Mouse (Mus musculus): ENCODE measurements at regions not wholly inside any gene's neighbourhood (a gene's known extent, or its start where the extent isn't known, plus 50 kb on each side); places are given as distances from the start of the nearest gene placed in this dataset.

DNA sequence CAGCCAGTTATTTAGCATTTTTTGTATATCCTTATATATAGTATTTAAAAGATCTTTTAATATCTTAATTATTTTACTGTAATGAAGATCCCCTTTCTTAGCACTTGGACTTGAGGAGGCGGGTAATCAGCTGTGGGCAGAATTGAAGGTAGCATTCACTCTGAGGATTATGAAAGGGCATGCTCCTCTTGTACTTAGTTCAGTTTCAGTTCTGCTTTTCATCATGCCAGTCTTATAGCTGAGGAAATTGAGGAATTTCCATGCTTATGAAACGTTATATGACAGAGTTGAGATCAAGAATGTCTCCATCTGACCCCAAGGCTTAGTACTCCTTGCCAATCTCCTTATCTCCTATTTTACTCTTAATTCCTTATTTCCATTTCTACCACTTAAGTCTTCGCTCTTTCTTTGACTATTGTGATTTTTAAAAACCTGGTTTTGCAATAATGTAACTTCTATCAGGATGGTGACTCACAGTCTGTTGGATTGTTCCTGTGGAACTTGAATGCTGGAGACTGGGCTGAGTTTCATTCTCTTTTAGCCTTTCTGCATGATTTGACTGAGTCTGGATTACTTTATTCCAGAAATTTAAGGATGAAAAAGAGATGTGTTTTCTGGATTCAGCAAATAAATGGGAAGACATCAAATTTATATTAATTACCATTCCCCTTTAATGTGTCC, 133.6 kb downstream of the Papss1 start:
- DNase-seq (ENCODE audit: low spot score in 2 of 2) = no peak

DNA sequence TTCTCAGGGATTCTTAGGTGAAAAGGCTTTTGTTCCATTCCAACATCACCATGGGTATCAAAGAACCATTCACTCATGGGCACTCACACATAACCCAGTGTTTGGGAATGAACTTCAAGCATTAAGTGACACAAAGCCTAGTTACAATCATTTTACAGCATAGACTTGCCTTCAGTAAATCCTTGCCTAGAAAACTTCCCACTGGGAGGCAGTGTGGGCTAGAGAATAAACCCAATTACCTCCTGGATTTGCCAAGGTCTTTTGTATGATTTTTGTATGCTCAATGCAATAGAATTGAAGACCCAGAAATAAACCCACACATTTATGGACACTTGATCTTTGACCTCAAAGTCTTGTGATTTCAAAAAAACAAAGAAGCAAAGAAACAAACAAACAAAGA, 138.6 kb downstream of the Papss1 start:
- no peak for DNase-seq (ENCODE audit: low spot score in 2 of 2)

DNA sequence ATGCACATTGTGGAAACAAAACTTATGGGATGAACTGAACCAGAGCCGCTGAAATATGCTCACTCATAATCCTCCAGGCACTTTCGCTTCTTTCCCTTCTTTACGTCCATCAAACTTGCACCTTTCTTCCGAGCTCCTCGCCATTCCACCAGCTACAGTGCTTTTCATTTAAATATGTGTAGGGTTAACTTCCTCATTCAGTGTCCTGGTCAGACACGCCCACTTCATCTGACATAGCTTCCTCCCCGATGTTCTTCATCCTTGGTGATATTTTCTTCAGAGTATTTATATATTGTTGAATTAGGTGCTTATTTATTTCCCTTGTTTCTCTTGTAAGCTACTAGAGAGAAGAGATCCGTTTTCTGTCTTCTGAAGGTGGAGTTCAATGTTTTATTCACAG, 149.0 kb downstream of the Papss1 start:
- no peak for DNase-seq (ENCODE audit: low spot score in 2 of 2)

DNA sequence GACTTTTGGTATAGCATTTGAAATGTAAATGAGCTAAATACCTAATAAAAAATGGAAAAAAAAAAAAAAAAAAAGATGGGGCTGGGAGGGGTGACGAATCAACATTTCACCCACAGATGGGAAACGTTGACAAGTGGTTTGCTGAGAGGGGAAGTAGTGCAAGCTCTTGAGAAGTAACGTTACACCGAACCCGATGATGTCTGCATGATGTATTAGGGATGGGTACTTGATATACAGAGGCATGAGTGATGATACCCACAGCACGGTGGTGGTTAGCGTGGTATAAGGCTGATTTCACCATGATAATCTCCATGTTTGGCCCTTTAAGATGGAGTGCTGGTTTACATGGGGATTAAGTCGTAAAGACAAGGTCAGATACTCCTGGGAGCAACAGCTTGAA, 154.2 kb downstream of the Papss1 start:
- no peak for DNase-seq (ENCODE audit: low spot score in 2 of 2)

DNA sequence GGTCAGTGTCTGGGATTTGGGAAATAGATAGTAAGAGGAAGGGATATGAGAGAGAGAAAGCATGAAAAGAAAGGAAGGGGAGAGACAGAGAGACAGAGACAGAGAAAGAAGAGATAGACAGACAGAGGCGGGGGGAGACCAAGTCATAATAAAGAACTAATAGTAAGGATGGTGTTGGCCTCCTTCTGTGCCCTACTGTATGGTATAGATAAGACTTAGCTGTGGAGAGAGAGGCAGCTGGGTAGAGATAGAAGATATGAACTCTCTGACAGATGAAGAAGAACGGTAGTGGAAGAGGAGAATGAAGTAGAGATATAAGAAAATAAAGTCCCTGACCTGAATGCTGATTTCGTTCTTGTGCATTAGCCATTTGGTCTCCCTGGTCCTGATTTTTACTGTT, 164.1 kb downstream of the Papss1 start:
- DNase-seq (ENCODE audit: low spot score in 2 of 2) = no peak

DNA sequence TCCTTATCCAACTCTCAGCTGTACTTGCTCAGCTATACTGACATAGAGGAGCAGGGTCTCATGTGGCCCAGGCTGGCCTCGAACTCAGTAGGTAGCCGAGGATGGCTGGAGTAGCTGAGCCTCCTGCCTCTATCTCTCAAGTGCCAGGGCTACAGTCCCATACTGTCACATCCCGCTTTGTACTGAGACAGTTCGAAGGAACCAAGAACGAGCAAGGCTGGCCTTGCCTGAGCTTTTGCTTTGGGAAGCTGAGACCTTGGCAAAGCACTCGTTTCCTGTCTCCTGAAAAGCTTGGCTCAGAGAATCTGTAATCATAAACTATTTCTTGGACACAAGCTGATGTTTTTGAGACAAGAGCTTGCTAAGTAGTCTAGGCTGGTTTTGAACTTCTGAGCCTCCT, 169.7 kb downstream of the Papss1 start:
- DNase-seq (ENCODE audit: low spot score in 2 of 2) = no peak

DNA sequence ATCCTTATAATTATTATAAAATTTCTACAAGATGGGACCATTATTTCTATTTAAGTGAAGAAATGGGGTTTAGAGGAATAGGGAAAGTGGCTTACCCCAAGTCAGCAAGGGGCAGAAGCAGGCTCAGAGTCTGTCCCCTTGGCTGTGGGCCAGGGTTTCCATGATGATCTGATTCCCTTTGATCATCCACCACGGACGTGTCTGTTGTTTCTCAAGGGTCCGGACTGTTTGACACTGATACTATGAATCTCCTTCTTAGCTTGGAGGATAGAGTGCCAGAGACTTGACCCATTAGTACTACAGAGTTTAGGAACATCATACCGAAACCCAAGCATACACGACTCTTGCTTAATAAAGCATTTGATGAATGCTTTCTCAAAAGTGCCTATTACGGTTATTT, 172.9 kb downstream of the Papss1 start:
- DNase-seq (ENCODE audit: low spot score in 2 of 2) = no peak

DNA sequence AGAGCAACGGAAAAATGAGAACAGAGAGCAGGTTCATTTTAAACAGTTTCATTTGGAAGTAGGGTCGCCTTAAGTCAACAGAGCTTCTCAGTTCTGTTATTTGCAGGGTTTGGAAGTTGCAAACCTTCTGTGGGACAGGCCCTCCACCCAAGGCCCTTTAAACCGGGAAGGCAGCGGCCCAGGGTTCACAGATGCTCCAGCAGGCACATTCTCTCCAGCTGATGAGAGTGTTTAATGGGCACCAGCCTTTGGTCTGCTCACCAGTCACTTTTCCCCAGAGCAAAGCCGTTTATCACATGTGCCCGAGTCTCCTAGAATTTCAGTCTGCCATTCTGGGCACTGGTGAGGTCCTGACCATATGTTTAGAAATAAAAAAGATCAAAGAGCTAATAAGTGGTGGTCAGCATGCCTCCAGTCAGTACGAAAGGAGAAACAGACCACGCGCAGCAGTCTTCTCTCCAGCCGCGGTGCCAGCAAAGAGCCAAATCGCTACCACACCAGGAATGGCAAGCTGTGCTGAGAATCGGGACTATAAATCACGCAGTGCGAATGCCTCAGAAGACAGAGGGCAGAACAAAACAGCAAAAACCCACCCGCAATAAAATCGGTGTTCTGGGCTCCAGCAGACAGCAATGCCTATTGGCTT, 173.5 kb downstream of the Papss1 start:
- no peak for DNase-seq (ENCODE audit: low spot score in 2 of 2)

DNA sequence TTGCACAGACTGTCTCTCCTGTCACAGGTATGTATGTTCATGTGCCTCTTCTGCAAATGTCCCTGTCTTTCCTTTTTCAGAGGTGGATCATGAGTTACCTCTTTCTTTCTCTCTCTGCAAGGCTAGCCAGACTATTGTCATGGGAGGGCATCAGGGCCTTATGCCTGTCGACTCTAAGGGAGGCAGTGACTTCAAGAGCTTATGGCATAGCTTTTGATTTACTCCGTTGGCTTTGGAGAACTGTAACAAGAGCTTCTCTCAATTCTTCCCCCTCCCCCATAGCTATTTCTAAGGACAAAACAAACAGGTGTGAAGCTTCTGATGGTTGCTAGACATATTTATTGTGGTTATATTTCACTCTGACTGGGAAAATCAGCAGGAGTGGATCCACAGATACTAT, 191.0 kb downstream of the Papss1 start:
- DNase-seq (ENCODE audit: low spot score in 2 of 2) = no peak

DNA sequence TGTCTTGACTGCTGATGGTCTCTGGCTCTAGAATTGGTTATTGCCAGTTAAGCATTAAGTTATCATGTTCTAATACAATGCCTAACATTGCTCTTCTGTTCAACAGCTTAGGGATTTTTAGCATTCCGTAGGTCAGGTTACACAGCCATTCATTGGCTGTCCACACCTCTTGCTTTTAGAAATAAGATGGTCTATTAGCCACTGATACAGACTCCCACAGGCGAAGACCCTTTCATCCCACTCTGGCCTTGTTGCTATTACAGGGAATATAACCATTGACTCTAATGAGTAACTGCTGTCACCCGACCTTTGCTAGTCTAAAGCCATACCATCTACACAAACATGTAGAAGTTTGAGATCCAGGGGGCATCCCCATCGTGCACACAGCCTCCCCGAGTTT, 191.6 kb downstream of the Papss1 start:
- no peak for DNase-seq (ENCODE audit: low spot score in 2 of 2)

DNA sequence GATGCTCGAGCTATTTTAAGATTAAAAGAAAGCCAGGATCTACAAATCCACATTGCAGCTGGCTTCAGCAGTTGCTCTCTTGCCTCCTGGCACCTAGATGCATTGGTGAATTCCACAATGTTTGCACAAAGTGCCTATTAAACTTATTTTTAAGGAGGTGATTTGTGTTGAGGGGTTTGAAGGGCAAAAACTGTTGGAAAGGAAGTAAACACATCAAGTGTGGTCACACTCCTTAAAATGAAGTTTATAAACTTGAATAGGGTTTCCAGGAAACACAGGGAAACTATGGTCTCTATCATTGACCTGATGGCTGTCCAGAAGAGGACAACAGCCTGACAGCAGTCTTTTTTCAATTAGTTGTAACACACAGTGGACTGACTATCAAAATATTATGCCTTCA, 205.4 kb downstream of the Papss1 start:
- DNase-seq (ENCODE audit: low spot score in 2 of 2) = no peak

DNA sequence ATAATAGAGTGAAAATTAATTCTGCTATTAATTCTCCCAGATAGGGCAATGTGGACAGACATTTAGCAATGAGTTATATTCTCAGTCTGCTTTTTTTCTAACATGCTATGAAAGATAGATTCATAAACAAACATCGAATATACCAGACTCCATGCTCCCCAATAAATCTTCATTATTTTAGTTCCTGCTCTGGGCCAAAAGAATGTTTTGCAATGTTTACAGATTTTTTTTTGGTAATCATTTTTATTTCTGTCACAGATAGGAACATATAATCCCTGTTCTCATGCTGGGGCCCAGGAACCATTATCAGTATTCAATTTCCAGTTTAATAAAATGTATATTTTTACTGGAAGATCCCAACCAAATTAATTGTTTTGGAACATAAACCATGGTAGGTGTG, 205.9 kb downstream of the Papss1 start:
- DNase-seq (ENCODE audit: low spot score in 2 of 2) = no peak

DNA sequence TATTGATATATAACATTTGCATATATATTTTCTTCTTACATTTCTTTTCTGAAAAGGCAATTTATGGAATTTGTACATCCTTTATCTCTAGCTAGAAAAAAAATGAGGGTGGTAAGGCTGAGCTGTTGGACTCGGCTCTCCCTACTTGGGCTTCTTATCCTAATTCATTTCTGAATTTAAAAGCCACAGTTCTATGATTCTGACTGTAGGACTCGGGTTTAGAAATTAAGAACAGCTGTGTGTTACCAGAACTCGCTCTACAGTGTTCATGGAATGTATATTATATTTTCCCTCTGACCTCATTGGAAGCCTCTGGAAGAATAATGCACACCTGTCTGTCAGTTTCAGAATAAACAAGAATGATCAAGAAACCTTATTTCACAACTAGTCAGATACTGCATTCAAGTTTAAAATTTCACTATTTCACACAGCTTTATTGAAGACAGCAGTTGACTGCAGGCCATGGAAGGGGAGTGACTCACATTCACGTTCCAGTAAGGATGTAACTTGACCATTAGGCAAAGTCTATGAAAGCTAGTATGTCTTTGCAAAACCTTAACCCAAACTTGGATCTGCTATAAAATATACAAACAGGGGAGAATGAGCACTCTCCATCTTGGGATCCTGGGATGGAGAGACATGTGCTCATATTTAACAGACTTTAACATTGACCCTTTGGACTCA, 207.4 kb downstream of the Papss1 start:
- no peak for DNase-seq (ENCODE audit: low spot score in 2 of 2)

DNA sequence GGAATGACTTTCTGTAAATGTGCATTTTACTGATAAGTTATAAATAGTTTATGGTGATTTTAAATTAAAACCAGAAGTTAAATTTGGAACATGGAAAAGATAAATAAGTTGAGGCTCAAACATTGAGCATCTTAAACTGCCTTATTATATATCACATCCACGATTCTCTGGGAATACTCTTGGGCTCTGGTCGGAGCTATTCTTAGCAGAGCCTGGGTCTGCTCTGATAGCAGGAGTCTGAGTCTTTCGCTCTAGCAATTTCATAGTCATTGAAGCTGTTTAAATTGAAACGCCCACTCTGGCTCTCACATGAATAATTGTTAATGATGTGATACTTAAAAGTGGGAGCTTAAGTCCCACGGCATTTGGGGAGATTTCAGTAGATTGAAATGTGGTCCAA, 208.0 kb downstream of the Papss1 start:
- no peak for DNase-seq (ENCODE audit: low spot score in 2 of 2)

DNA sequence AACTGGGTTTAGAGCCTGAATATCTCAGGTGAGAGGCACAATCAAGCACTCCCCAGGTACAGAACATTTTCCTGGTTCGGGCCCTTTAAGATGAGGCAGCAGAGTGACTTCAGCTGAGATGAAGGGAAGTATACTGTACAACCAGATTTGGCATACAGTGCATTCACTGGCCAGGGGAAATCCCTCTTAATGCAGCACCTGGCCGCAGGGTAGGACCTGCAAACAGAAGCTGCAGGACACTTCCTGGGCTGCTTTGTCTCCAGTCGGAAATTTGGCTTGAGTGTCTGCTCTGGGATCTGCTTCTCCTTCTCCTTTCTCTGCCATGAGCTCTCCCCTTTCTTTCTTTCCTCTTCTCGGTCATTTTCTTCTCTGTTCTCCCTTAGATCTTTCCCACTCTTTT, 210.9 kb downstream of the Papss1 start:
- no peak for DNase-seq (ENCODE audit: low spot score in 2 of 2)

DNA sequence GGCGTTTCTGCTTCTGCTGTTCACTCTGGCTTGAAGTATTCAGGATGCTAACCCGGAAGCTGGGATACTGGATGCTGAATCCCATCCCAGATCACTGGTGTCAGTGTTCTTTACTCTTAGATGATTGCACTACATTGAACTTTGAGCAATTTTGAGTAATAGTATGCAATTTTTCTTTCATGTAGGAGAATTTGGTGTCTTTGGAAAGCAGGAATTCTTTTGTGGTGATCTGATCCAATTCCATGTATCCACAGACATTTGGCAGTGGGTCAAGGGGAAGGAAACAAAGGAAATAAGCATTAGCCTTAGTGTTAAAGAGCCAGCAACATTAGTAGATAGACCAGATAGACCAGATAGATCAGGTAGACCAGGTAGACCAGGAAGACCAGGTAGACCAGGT, 212.1 kb downstream of the Papss1 start:
- no peak for DNase-seq (ENCODE audit: low spot score in 2 of 2)

DNA sequence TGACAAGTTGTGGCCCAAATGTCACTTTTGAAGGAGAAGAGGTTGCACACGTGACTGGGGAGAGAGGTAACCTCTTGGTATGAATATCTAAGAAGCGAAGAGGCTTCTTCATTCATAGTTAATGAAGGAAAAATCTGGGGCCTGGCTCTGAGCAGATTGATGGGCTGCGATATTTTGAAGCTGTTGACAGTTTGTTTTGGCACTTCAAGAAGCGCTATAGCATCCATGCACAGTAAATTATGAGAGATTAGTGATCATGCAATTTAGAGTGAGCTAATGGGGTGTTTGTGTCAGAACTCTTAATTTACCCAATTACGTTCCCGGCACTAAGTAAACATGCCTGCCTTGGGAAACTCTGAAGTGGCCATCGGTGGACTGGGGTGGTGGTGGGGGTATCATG, 215.2 kb downstream of the Papss1 start:
- no peak for DNase-seq (ENCODE audit: low spot score in 2 of 2)

DNA sequence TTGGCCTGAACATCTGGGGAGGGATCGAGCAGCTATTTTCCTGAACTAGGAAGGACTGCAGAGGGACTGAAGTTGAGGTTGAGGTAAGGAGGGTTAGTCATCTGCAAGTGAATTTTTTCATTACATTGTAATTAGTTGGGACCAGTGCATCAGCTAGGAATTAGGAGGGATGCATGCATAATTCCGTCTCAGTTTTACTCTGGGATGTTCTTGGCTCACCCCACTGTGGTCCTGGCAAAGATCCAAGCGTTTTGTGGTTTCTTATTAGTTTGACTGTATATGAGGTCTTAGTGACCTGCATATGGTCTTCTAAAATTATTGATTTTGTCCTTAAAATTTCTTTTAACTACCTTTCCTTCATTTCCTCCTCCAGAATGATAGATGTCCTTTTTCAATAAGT, 221.0 kb downstream of the Papss1 start:
- DNase-seq (ENCODE audit: low spot score in 2 of 2) = no peak

DNA sequence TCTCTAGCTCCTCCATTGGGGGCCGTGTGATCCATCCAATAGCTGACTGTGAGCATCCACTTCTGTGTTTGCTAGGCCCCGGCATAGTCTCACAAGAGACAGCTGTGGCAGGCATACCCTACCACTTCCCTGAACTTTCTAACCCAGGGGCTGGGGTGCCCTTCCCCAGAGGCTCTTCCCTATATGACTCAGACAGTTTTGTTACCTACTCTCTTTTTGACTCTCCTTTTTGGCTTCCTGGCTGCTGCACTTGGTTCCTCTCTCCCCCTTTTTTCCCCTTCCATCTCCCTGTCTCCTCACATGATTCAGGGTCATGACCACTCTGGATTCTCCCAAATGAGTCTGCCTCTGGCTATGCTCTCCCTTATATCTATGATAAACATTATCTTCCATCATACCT, 223.8 kb downstream of the Papss1 start:
- DNase-seq (ENCODE audit: low spot score in 2 of 2) = no peak

DNA sequence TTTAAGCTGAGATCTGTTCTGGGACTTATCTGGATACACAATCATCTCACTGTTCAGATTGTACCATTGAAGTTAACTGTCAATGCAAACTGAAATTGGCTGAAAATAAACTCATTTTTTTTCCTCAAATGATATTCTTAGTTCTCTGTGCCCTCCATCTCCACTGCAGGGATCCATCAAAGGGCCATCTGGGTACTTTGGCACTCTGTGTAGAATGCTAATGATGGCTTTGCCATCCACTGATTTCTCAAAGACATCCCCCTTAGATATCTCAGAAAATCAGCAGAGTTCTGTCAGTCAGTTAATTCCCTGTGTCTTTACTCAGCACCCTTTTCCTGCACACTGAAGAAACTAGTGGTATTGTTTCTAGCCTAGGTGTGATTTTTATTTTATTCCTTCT, 224.6 kb downstream of the Papss1 start:
- no peak for DNase-seq (ENCODE audit: low spot score in 2 of 2)

DNA sequence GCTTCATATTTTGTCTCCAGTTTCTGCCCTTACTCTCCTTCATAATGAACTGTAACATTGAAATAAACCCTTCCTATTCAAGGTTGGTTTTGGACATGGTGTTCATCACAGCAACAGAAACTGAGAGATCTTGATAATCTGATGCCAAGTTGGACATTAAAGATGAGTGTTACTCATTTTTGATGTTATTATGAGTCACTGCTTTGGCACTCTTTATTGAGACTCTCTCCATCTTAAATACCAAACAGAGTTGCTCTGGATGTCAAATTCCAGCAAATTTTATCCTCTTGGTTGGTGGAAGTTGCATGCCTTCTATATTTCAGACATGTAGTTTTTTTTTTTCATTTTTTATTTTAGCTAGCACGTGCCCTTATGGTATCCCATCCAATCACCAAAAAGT, 229.5 kb downstream of the Papss1 start:
- DNase-seq (ENCODE audit: low spot score in 2 of 2) = no peak

DNA sequence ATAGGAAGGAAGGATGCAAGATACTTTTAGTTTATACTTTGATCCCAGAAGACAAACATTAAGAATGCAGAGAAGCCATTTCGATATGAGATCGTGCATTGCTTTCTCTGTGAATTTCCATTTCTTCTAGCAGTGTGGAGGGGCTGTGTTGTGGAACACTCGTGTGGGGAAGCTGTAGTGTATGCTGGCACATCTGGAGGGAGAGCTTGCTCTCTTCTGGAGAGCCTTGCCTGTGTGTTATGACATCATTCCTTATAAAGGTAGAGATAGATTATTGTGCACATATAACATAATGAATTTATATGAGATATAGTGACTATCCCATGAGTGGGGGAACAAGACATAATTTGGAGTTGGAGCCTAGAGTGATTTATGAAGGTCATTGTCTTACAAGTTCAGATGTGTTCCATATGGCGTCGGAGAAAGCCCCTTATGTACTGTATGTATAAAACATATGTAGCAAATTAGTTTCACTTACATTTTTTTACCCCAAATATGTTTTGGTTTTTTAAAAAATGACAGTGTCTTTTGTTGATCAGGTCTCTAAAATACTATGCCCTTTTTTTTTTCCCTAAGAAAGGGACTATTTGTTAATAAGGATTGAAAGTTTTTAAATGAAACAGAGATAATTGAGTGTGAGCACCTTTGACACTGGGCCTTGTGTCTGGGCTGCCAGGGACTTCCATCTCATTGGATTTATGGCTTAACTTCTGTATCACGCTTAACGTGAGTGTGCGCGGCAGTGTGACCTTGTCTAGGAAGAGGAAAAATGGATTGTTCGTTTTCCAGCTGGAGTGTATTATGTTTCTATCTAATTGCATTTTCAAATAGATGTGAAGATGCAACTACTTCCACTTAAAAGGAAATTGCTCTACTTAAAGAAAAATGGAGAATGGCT, 230.8 kb downstream of the Papss1 start:
- DNase-seq (ENCODE audit: low spot score in 2 of 2) = no peak

All from frontal cortex, postnatal 14 days (tissue).